Mouse (Mus musculus) cerebellum, postnatal 36 days (tissue): ENCODE data around the gene Kpna3.

Experiments used
- DNase-seq, 2 experiments: peaks; one replicate each; pipeline ENCODE4 v3.0.0; 2021 to 2022; ENCODE audit warnings: mixed read lengths in 2 of 2

Kpna3 gene

DNA sequence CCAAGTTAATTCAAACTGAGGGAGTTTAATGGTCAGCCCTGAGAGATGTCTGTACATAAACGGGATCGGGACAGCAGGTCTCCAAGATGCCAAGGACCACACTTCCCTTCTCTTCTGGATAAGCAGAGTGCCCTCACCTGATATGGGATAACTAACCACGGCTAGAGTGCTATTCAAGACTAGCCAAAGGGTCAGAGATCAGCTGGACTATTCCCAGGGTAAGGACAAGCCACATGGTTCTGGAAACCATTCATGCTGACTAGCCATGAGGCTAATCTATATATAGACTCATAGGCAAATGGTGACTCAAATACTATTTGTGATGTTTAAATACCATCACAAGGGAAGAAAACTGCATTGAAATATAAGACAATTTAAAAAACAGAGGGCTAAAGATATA lies 49.1 kb downstream of the Kpna3 start:
- no peak for DNase-seq

DNA sequence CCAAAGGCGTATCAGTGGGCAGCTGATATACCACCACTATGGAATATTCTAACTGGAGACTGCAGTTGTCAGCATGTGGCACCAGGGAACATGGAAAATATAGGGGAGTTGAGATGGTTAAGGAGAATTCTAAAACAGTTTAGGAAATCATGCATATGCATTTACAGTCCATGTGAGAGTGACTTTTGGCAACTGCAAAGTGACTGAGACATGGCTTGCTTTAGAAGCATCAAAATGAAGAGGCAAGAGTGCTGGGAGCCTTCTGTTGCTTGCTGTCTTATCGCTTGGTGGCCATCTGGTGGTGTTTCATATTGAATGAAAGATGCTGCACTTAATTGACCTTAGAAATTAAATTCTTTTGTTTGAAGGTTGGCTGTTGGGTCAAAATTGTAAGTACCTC lies 72.4 kb downstream of the Kpna3 start:
- DNase-seq, result peak; percentile 17 to 38

DNA sequence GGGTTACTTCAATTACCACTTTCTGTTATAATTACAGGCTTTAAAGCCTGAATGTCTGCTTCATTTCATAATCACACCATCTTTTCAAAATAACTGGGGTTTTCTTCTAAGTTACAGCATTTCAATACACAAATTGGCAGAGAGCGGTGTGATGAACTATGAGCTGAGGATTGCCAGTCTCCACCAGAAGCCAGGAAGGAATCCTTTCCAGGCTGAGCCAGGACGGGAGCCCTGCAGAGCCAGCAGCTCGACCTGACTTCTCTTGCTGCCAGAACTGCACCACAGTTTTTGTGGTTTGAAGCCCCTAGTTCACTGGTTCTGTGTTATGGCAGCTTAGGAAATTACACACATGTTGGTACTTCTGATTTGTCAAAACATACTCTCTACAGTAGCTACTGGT lies 75.0 kb downstream of the Kpna3 start:
- DNase-seq, result peak; percentile 27 to 32

DNA sequence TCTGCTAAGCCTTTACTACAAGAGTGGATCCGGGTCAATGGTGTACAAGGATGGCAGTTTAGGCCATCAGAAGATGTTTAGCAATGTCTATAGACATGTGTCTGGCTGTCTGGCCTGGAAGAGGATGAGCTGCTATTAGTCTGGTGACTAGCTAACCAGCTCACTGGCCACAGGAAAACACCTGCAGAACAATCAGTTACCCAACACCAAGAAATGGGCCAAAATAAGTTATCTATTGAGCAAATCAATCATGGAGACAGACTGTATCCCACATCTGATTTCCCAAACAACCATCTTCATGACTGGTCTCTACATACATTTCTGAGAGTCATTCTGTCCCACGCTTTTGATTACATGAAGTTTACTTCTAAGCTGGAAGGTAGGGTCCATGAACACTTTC lies 75.9 kb downstream of the Kpna3 start:
- no peak for DNase-seq

DNA sequence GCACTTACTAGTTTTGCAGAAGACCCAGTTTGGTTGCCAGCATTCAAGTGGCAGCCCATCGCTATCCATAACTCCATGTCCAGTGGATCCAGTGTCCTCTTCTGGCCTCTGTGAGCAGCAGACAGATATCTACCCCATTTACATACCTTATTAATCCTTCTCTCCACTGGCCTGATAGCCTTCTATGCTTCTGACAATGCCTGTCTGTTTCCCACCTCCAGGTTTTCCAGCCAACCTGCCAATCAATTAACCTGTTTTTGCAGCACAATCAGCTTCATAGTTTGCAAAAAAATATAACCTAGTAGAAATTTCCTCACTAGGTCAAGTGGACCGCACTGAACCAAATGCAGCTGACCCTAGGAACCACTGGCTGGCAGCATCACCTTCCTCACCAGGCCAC lies 77.4 kb downstream of the Kpna3 start:
- no peak for DNase-seq

DNA sequence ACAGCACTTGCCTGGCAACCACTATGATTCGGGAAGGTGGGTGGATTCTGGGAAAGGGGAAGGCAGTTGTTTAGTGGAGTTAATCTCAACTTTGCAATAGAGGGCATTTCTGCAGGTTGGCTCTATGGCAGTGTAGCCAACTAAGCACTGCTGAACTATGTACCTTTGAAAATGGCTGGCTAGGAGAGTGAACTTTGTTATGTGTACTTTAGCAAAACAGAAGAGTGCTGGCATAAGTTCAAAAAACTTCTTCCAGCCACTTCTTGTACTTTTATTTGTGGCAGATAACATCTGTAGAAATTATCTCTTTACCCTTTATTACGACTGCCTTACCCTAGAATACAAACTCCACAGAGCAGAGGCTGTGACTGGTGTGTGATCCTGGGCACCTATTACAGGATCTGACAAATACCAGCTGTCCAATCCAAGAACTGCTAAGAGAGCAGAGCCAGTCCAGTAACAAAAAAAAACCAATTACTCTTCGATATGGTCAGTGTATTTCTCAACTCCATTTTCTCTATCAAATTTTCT lies 78.6 kb downstream of the Kpna3 start:
- DNase-seq, result no peak

DNA sequence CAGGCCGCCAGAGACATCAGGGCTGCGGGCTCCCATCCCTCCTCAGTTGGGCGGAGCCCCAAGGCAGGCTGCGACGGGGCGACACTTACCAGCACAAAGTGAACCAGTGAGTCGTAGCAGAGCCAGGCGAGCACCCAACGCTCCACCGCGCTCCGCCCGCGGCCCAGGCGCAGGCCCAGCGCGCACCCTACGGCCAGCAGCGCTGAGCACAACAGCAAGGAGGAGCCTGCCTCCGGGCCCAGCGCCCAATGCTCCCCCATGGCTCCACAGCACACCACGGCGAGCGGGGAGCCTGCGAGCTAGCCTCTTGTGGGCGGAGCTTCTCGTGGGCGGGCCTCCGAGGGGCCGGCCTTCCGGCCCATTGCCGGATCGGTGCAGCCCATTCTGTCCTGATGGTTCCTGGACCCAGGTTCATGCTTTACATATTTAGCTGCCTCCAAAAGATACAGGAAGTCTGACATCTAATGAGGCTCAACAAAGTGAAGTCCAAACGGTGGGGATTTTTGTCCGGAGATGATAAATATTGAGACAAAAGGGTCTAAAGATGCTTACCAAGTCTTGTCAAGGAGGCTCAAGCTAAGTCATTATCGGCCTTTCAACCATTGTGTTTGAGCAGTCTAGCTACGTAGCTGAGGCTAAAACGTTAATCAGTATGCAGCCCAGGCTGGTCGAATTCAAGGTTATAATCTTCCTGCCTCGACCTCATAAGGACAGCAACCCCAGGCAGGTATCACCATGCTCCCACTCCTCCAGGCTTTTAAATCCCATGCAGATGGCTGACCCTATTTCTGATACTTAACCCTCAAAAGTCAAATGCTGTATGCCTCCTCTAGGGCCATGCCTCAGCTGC lies 79.3 kb downstream of the Kpna3 start, which contains the start of gene Ebpl:
Gene Ebpl, minus strand, starts transcription at position 309 of the 850 bp plus-strand sequence.
- peak; percentile 85 to 91 for DNase-seq

DNA sequence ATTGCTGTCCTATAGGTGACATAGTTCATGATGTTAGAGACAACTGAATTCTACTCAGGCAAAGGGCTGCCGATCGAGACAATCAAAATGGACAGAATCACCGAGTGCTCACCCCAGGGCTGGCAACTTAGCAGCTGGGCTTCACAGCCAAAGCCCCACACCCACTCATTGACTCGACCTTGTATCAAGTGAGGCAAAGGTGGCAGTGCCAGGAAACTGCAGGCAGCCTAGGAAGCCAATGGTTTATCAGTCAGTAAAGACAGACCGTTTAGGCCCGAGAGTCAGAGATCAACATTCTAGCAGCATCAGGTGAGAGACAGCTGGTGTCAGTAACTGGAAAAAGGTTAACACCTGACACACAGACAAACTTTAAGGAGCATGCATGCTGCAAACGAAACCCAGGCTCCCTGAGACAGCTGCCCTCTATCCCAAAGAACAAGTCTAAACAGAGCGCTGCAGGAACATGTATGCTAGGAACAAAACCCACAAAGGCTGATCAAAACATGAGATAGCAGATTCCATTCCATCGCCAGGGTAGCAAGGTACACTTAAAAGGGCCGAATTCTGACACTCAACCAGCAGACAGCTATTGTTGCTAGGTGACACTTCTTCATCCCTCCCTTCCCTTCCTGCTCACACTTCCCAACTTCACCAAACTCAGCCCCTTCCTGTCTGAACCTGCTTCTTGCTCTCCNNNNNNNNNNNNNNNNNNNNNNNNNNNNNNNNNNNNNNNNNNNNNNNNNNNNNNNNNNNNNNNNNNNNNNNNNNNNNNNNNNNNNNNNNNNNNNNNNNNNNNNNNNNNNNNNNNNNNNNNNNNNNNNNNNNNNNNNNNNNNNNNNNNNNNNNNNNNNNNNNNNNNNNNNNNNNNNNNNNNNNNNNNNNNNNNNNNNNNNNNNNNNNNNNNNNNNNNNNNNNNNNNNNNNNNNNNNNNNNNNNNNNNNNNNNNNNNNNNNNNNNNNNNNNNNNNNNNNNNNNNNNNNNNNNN lies 85.1 kb downstream of the Kpna3 start:
- no peak for DNase-seq

DNA sequence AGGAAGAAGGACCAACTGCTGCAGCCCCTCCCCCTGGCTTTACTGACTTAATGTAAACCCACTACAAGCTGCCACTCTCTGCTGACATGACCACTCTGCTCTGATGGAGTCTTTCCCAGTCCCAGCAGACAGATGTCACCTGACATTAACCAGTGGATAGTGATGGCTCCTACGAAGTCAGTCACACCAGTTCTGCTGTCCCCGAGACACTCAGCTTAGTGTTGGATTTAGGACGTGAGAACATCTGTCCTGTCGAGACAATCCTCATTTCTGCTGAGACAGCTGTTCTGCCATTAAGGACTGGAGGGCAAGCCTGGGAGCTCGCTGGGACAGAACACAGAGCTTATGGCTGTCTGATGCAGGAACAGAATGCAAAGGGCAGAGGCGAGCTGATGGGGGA lies 88.9 kb downstream of the Kpna3 start:
- DNase-seq, result no peak

DNA sequence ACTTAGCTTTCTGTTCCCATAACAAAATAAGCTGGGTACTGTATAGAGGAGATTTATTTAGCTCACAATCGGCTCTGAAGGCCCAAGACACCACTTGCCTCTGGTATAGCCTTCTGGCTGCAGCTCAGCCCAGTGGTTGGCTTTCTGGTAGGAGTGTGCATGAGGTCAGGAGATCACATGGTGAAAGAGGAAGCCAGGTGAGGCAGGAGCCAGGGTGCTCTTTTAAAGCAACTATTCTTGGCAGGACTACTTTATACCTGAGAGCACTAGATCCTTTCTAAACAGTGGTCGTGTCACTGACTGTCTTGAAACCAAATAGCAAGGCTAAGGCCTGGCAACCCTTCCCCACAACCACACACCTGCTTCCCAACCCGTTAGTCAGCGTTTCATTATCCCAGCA lies 89.8 kb downstream of the Kpna3 start:
- DNase-seq, result no peak

DNA sequence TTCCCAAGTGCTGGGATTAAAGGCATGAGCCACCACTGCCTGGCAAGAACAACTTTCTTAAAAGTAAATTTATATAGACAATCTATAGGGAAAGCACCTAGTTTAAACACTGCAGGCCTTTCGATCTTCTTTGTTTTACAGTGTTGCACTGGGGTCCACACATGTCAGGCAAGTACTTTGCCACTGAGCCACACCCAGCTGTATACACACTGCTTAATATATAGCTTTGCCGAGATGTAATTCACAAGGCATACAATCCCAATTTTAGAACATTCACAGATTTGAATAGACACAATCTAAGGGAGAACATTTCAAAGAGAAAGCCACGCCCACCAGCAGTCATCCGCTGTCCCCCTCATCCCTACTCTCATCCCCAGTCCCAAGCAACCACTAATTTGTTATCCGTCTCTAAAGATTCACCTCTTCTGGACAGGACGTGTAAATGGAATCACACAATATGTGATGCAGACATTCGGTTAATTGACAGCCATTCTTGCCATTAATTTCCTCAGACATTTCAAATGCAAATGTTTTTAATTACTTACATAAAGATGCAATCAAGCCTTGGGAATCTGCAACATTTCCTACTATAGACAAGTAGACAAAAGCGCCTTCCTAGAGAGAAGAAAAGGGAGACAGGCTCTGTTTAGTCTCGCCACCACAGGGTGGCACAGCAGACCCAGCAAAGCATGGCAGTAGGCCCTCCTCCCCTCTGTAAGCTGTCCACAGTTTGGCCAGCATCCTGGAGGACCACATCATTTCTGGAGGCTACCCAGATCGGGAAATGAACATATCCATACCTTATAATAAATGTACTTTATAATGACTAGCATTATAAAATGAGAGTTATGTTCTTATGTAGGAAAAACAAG lies 92.6 kb downstream of the Kpna3 start:
- DNase-seq, result peak; percentile 34 to 47

DNA sequence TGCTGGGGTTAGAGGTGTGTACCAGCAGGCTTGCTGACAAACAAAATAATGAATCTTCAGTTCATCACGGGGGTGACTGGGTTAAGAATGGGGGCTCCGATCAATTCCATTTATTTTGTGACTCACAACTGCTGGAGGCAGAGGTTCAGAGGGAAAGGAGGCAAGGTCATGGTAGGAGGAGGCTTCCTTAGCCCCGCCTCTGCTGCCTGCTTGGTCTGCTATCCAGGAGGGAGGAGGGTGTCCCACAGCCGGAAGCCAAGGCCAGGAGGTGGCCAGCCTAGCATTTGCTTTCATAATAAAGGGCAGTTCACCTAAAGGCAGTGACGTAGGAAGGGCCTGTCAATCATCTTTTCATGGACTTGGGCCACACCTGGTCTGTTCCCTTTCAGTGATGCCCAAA lies 95.1 kb downstream of the Kpna3 start:
- no peak for DNase-seq

DNA sequence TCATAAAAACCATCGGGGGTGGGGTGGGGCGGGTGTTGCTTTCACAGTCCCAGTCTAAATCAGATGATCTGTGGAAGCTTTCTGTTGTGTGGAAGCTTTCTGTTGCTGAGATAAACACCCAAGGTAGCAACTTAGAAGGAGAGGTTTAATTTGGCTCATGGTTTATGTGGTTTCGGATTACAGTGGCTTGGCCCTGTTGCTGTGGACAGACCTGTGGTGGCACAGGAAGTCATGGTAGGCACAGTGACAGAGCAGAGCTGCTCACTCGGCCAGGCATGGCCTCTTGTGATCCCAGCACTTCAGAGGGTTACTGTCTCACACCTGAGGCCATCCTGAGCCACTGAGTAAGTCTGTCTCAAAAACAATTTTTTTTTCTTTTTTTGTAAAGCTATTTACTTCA lies 100.3 kb downstream of the Kpna3 start:
- DNase-seq, result no peak

DNA sequence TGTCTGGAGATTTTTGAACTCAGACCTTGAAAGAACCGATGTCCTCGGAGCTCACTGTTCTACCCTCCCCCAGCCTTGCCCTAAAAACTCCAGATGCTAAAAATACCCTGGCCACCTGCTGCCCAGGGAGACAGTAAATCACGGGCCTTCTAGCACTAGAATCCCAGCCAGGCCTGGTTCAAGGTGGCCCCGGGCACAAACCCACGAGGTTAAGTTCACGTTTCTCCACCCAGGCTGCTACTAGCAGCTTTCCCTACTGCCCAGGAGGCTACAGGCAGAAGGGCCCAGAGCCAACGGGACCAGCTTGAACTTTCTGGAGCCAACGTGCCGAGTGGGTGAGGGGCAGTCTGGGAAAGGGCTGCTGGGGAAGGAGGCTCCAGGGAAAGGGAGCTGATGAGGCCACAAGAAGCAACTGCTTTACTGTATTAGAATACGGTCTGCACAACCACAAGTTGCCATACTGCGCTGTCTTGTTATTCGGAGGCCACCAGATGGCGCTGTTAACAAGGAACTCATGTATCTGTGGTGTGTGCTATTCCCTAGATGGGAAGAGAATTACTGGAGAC lies 108.6 kb downstream of the Kpna3 start:
- DNase-seq, result peak; percentile 86 to 92

DNA sequence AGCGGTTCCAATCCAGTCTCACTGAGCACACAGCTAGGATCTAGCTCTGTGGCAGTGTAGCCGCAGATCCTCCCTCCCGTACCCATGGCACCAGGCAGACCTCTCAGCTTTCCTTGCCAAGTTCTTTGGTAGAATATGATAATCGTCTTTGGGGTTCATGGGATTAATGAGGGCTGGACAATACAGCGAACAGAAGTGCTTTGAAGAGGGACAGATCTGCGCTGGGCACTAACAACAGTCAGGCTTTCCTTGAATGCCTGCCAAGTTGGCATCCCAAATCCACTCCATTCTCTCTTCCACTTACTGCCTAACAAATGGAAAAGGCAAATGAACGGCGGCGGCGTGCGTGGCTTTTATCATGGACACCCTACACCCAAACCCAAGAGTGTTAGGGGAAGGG lies 109.1 kb downstream of the Kpna3 start:
- peak; percentile 35 to 55 for DNase-seq

DNA sequence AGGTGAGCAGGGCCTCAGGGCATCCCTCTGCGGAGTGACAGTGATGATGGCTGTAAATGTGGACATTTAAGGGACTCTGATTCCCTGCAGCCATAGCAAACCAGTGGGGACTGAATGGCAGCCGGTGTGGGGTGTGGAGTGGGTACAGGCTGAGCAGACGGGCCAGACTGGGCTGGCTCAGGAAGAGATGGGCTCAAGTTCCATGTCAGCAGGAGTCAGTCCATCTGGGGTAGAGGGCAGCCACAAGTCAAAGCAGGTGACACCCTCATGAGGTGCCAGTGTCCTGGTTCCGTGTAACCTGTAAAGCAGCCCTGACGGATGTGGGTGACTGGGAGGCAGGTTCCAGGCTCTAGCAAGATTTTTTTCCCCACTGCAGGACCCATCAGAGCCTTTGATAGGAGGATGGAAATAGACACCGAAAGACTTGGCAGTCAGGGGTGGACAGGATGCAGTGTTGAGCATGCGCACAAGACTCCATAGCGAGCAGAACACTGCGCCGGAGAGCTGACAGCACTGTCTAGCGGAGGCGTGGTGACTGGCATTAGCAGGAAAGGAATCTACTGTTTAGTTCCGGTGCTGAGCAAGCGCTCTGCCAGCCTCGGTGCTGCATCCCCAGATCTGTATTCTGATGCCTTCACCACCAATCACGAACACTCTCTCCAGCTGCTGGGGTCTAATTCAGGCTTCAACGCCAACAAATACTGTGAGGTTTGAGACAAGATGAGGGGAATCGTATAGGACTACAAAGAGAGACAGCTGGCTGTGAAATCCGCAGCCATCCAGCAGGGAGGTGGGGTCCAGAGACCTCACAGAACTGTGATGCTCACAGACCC lies 111.8 kb downstream of the Kpna3 start:
- peak; percentile 87 to 90 for DNase-seq

DNA sequence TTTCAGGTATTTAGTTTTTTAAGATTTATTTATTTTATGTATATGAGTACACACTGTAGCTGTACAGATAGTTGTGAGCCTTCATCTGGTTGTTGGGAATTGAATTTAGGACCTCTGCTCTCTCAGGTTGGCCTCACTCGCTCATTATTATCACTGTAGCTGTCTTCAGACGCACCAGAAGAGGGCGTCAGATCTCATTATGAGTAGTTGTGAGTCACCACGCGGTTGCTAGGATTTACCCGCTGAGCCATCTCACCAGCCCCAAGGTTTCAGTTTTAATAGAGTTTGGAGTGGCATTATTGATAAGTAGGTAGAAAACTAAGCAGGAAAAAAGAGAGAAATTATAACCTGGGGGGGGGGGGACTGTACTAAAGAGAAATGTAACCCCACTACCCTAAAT lies 112.7 kb downstream of the Kpna3 start:
- peak in 1 of 2 experiments; percentile 29 for DNase-seq

DNA sequence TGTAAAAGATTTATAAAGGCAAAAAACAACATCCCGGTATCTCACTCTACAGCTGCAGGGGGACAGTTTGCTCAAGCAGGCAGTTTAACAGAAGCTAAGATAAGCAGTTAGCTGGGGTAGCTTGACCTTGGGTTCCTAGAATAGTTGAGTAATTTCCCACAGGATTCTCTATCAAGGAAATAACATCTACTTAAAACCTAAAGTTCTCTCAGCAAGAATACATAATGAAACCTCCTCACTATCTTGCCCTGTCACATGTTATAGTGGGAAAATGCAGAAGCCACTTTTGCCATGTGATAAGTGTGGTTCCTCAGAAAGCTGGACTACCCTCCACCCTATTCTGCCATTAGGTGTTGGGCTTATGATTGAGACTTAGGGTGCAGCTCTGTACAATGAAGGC lies 116.9 kb downstream of the Kpna3 start:
- no peak for DNase-seq

DNA sequence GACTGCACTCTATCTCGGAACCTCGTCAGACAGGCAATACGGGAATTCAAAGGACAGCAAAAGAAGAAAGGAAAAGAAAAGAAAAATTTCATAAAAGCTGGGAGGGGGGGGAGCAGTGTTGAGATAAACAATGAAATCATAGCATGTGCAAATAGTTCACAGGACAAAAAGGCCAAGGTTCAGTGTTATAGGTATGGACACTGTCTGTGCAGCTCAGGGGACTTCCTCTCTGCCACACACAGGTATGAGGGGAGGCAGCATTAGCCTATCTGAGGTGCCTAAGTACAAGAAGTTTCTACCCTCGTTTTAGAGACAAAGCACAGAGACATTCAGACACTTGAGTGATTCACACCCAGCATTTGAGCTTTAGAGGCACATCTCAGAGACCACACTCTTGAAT lies 118.5 kb downstream of the Kpna3 start:
- DNase-seq, result no peak

DNA sequence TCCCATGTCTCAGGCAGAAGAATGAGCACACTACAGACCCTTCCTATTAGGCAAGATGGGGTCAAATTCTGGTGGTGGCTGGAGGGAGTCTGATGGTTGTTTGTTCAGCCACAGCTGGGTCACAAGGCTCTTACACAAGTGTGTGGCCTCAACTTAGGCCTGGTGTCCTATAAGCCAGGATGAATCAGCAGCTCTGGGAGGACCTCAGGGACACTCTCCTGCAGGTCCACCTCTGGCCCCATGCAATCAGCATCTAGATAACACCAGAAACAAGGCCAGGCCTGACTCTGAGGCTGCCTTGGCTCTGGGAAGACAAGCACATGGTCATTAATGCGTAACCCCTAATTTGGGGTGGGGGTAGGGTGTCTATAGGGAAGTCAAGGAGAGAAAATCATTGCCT lies 118.9 kb downstream of the Kpna3 start:
- DNase-seq, result no peak

DNA sequence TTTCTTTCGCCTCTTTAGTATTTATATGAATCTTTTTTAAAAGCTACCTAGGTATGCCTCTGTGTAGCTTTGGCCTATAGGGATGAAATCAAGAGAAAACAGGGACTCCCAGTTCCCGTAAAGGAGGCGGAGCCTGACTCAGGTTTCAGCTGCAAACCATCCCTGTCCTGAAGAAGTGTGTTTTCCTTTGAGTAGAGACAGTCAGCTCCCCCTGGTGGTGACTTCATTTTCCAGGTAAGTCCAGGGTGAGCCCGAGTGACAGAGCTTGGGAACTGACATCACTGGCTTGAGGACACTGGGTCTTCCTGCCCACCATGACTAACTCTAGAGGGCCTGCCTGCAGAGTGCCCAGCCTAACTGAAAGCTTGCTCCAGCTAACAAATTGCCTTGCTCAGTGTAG lies 122.8 kb downstream of the Kpna3 start:
- DNase-seq, result peak; percentile 57 to 72
